Mouse (Mus musculus) stomach, embryonic 14.5 days (tissue): ENCODE data around the gene Zmym5. TPM values are rescaled to one million over a fixed set of nuclear protein-coding genes. Genes with fewer than 3 reads are reported as not detected.
A peak's percentile ranks its signal among the peaks of the same experiment; 100 is the strongest.
"Not testable (repeated sequence)": the region's sequence is repeated elsewhere in the genome, so short reads cannot be mapped to it uniquely, and the experiment has no call there.

Source experiments
- ATAC-seq: fragments of 200-750 bp; cut with Nextera tagmentation; 2 replicates; pipeline ENCODE4 v1.8.0; 2017; ENCODE audit warnings: low read depth, moderate TSS enrichment; ENCODE audit not compliant: insufficient number of reproducible peaks, insufficient read depth, low FRiP score
- H3K27ac ChIP-seq: fragments of 300-500 bp; sonication (generic); 2 replicates; pipeline ENCODE4 v1.5.1; 2014; ENCODE audit warnings: mild to moderate bottlenecking, low read length, moderate library complexity, mixed read lengths
- H3K27me3 ChIP-seq: fragments of 300-500 bp; sonication (generic); 2 replicates; pipeline ENCODE4 v1.6.1; 2014; ENCODE audit warnings: low read length, control low read depth, mixed read lengths; ENCODE audit not compliant: control insufficient read depth, insufficient read depth
- H3K36me3 ChIP-seq: fragments of 300-500 bp; sonication (generic); 2 replicates; pipeline ENCODE4 v1.6.1; 2014; ENCODE audit warnings: mild to moderate bottlenecking, control low read depth, low read length, moderate library complexity, mixed read lengths; ENCODE audit not compliant: control insufficient read depth, insufficient read depth
- H3K4me1 ChIP-seq: fragments of 300-500 bp; sonication (generic); 2 replicates; pipeline ENCODE4 v1.6.1; 2014; ENCODE audit warnings: low read length, control low read depth, mixed read lengths; ENCODE audit not compliant: control insufficient read depth, insufficient read depth
- H3K4me2 ChIP-seq: fragments of 300-500 bp; sonication (generic); replicated peaks from 2 replicates; pipeline ENCODE4 v1.6.1; 2014; ENCODE audit warnings: low read depth, low read length, control low read depth
- H3K4me3 ChIP-seq: fragments of 300-500 bp; sonication (generic); 2 replicates; pipeline ENCODE4 v1.5.1; 2014; ENCODE audit warnings: low read depth, low read length, control low read depth
- H3K9ac ChIP-seq: fragments of 300-500 bp; sonication (generic); replicated peaks from 2 replicates; pipeline ENCODE4 v1.6.1; 2014; ENCODE audit warnings: low read depth, mild to moderate bottlenecking, control low read depth, low read length, moderate library complexity, mixed read lengths
- H3K9me3 ChIP-seq: fragments of 300-500 bp; sonication (generic); 2 replicates; pipeline ENCODE4 v1.6.1; 2016; ENCODE audit warnings: low read depth, low read length, control low read depth; ENCODE audit not compliant: control insufficient read depth
- WGBS: fragments of 180-500 bp; shearing (Covaris S2); extraction: QIAGEN DNeasy Blood & Tissue Kit; methylation state at CpG from one replicate; pipeline ENCODE4 v1.1.7; 2014; 5-methylcytosine and 5-hydroxymethylcytosine counted together
- polyA plus RNA-seq: library from polyadenylated mRNA; unstranded; fragments of >200 nt; fragmentation: Nextera tagmentation; extraction: Ambion mirVana; gene quantifications from 2 replicates; pipeline ENCODE4 v1.2.1, GENCODE M21; 2014

The Zmym5 gene
- polyA plus RNA-seq, 1 experiment from 2014 or later, result 27.8 TPM

DNA sequence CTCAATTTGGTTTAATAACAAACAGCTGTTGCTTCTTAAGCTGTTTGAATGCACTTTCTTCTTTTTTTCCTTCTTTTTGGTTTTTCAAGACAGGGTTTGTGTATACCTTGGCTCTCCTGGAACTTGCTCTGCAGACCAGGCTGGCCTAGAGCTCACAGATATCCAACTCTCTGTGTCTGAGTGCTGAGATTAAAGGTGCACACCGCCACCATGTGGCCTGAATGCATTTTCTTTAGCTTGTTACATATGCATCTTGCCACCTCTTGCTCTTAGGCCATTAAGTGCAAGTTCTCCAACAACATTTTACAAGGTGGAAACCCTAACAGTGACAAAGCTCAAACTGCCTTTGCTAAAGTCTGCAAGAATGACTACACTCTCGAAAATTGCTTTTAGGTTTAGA lies 18.3 kb downstream of the Zmym5 start:
- no peak overlapping the region for H3K9ac ChIP-seq
- no peaks in the 10 kb centered on the region for H3K27me3 ChIP-seq
- no peak overlapping the region for H3K4me3 ChIP-seq
- H3K36me3 ChIP-seq, result peaks cover 36% of the 10 kb centered on the region
- 44% methylated on average over 2 of the region's 2 CpGs for WGBS
- no peaks in the 10 kb centered on the region for H3K4me1 ChIP-seq
- H3K9me3 ChIP-seq, result no peaks in the 10 kb centered on the region
- H3K27ac ChIP-seq, result no peak overlapping the region
- ATAC-seq, result no peak
- H3K4me2 ChIP-seq, result no peak overlapping the region

DNA sequence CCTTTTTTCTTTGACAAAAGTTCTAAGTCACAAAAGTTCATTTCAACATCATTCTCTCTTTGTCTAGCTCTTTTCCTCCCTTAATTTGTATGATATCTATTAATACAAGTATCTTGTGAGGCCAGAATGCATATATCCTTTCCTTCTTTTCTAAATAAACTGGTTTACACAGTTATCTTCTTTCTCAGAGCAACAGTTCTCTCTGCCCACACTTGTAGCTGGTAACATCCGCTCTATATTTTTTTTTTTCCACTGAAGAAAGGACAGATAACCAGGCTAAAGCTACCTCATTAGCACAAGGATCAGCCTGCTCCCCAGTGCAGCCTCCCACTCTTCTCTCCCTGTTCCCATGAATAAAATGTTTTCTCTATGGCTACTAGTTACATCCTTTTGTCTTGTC lies 26.9 kb downstream of the Zmym5 start:
- H3K36me3 ChIP-seq, result no peaks in the 10 kb centered on the region
- 90% methylated on average over 1 of the region's 1 CpGs for WGBS

DNA sequence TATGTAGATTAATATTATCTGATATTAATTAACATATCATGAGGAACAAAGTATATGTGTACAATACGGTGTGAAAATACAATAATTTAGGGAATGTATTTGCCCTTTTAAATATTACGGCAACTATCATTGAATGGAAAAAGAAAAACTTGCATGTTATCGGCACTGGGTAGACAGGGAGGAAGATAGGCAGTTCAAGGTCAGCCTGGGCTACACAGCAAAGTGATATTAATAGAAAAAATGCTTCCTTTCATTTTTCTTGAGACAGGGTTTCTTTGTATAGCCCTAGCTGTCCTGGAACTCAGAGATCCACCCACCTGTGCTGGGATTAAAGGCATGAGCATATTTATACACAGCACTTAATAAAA lies 32.6 kb downstream of the Zmym5 start:
- ATAC-seq, result peak; percentile 12; the same call in 1 of the 2 replicates
- H3K9ac ChIP-seq, result no peak overlapping the region
- WGBS, result 43% methylated on average over 3 of the region's 3 CpGs

More for the DNA sequence above, 26.9 kb downstream of the Zmym5 start:
- ATAC-seq, result no peak
- Histone ChIP-seq H3K4me2 (no peak overlapping the region), H3K4me3 (no peak overlapping the region), H3K4me1 (no peaks in the 10 kb centered on the region), H3K27me3 (no peaks in the 10 kb centered on the region), H3K27ac (no peak overlapping the region), H3K9ac (no peak overlapping the region), H3K9me3 (no peaks in the 10 kb centered on the region)

DNA sequence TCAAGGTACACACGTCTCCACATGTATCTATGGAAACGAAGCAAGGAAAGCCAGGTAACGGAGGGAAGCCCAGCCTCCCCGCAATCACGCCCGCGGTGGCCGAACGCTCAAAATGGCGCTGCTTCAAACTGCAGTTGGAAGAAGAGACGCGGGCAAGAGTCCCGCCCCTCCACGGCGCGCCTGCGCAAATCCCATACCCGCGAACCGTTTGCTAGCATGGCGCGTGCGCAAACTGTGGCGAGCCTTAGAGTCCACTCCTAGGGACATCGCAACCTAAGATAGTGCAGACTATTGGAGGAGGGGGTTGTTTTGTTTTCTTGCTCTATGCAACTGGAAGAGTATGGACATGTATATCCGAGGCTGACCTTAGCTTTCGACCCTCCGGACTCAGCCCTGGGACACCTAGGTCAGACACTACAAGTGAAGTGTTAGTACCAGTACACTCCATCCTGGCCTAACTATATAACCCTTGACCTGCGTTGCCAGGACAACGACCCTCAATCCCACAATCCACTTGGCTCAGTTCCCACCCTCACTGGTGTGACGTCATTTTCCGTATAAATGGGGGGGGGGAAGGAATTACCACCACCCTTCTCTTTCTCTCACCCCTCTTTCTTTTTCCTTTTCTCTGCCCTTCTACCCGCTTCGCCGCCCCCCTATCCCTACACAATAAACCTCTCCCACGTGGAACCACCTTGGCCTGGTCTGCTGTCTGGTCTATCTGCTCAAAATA lies 33.1 kb downstream of the Zmym5 start, which contains the start of gene Pspc1:
TSS of gene Pspc1 (minus strand) at position 117 of the 733 bp plus-strand sequence.
- H3K9me3 ChIP-seq, result no peaks in the 10 kb centered on the region
- WGBS, result under 1% methylated on average over 36 of the region's 36 CpGs
- no peaks in the 10 kb centered on the region for H3K27me3 ChIP-seq
- peak within 1 kb of the TSS; percentile 97 for H3K27ac ChIP-seq
- H3K4me3 ChIP-seq, result peak within 1 kb of the TSS; percentile 98
- peak within 1 kb of the TSS; percentile 63 for H3K4me2 ChIP-seq
- H3K36me3 ChIP-seq, result no peaks in the 10 kb centered on the region
- peak; percentile 96 for ATAC-seq
- peaks cover 7% of the 10 kb centered on the region; the same call in 1 of the 2 replicates for H3K4me1 ChIP-seq
- peak within 1 kb of the TSS; percentile 76 for H3K9ac ChIP-seq

More for the DNA sequence above, 32.6 kb downstream of the Zmym5 start:
- no peaks in the 10 kb centered on the region for H3K27me3 ChIP-seq
- H3K4me2 ChIP-seq, result peak overlapping the region; percentile 63
- no peaks in the 10 kb centered on the region for H3K9me3 ChIP-seq
- H3K36me3 ChIP-seq, result no peaks in the 10 kb centered on the region
- peak overlapping the region; percentile 97; the same call in 1 of the 2 replicates for H3K27ac ChIP-seq
- H3K4me3 ChIP-seq, result peak overlapping the region; percentile 98
- peaks cover 7% of the 10 kb centered on the region; the same call in 1 of the 2 replicates for H3K4me1 ChIP-seq

DNA sequence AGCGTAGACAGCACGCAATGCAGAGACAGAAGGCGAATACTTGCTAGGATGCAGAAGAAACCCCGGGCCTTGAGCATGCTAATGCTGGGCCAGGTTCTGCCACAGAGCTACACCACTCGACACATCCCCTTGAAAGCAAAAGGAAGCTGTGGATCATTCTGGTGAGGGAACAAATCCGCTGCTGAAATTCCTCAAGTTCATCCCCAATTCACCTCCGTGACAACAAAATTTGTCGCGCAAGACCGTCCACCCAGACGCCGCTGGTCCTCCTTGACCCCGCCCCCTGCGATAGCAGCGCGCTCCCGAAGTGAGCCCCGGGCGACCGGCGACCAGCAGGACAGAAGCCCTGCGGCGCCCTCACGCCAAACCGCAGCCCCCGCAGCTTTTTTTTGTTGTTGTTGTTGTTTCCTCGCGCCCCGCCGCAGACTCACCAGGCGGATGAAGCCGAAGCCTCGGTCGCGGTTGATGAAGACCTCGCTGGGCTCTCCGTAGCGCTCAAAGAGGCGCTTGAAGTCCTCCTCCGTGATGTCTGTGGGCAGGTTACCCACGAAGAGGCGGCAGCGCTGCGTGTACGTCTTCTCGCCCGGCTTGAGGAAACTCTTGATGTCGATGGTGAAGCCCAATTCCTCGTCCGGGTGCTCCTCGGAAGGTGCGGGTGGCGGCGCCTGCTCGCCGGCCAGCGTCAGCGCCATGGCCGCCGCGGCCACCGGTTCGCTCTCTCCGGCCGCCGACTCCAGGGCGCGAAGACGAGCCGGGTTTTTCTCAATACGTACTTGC lies 34.0 kb downstream of the Zmym5 start:
- Histone ChIP-seq H3K4me2 (peak overlapping the region; percentile 63), H3K9me3 (no peaks in the 10 kb centered on the region), H3K27me3 (no peaks in the 10 kb centered on the region), H3K9ac (peak overlapping the region; percentile 76), H3K4me3 (peak overlapping the region; percentile 98), H3K4me1 (peaks cover 7% of the 10 kb centered on the region; the same call in 1 of the 2 replicates), H3K36me3 (no peaks in the 10 kb centered on the region), H3K27ac (peak overlapping the region; percentile 97)
- ATAC-seq, result peak; percentile 30
- under 1% methylated on average over 71 of the region's 71 CpGs for WGBS

DNA sequence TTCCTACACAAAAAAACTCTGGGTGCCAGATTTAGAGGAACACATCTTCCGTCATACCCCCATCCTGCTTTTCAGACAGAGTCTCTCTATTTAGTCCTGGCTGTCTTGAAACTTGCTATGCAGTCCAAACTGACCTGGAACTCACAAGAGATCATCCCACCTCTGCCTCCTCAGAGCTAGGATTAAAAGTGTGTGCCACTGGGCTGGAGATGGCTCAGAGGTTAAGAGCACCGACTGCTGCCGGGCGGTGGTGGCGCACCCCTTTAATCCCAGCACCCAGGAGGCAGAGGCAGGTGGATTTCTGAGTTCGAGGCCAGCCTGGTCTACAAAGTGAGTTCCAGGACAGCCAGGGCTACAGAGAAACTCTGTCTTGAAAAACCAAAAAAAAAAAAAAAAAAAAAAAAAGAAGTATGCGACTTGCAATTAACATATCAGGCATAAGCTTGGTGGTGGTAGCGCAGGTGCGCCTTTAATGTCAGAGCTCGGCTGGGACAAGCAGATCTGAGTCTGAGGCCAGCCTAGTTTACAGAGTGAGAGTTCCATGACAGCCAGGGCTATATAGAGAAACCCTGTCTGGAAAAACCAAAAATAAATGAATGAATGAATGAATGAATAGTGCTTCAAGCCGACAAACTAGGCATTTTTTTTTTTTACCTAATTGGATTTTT lies 34.8 kb downstream of the Zmym5 start:
- Histone ChIP-seq H3K4me2 (peak overlapping the region; percentile 63), H3K4me1 (peaks cover 7% of the 10 kb centered on the region; the same call in 1 of the 2 replicates), H3K27ac (no peak overlapping the region), H3K27me3 (no peaks in the 10 kb centered on the region), H3K9ac (peak overlapping the region; percentile 76), H3K9me3 (no peaks in the 10 kb centered on the region), H3K36me3 (no peaks in the 10 kb centered on the region), H3K4me3 (peak overlapping the region; percentile 98)
- WGBS, result 27% methylated on average over 11 of the region's 11 CpGs
- ATAC-seq, result no peak

DNA sequence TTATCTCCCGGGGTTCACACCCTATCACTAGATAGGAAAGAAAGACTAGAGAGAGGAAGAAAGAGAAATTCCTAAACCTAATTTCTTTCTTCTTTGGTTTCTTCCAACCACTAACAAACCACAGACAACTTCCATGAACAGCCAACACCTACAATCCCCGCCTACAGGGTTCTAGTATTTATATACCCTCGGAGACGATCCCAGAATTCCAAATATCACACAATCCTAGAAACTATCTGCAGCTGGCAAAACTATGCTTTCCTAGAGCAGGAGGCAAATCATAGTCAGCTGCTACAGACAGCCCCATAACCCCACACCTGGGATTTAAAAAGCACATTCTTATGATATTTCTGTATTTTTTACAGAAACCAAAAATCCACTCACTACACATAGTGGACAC lies 36.1 kb downstream of the Zmym5 start:
- H3K9me3 ChIP-seq, result no peaks in the 10 kb centered on the region
- no peak overlapping the region for H3K9ac ChIP-seq
- H3K4me2 ChIP-seq, result peak overlapping the region; percentile 37
- H3K4me1 ChIP-seq, result peaks cover 7% of the 10 kb centered on the region; the same call in 1 of the 2 replicates
- H3K27ac ChIP-seq, result no peak overlapping the region
- WGBS, result 74% methylated on average over 4 of the region's 4 CpGs
- no peak for ATAC-seq
- peaks cover 3% of the 10 kb centered on the region; the same call in 1 of the 2 replicates for H3K36me3 ChIP-seq
- H3K4me3 ChIP-seq, result peak overlapping the region; percentile 98
- no peaks in the 10 kb centered on the region for H3K27me3 ChIP-seq

DNA sequence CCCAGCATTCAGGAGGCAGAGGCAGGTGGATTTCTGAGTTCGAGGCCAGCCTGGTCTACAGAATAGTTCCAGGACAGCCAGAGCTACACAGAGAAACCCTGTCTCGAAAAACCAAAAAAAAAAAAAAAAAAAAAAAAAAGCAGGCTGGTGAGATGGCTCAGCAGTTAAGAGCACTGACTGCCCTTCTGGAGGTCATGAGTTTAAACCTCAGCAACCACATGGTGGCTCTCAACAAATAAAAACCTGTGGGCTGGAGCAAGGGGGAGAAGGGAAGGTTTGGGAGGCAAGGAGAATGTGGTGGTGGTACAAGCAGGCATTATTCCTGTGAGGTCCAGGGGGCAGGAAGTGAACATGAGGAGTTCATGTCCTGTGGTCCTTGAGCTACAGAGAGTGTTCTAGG lies 45.1 kb downstream of the Zmym5 start:
- H3K27me3 ChIP-seq, H3K4me1 ChIP-seq, H3K4me3 ChIP-seq, H3K9me3 ChIP-seq, H3K27ac ChIP-seq, H3K9ac ChIP-seq, ATAC-seq, H3K4me2 ChIP-seq: not testable (repeated sequence)
- peaks cover 38% of the 10 kb centered on the region for H3K36me3 ChIP-seq
- WGBS, result 70% methylated on average over 2 of the region's 2 CpGs
